Mouse (Mus musculus) megakaryocyte, embryonic 14.5 days (primary cell): ENCODE data around the gene Miox.

Experiments used
- FLI1 ChIP-seq: IDR thresholded peaks from 2 replicates; pipeline ENCODE4 v1.6.1; 2012; ENCODE audit warnings: low read length, inconsistent platforms, mixed read lengths
- GATA1 ChIP-seq: IDR thresholded peaks from 3 replicates; pipeline ENCODE4 v1.6.1; 2012; ENCODE audit warnings: mixed read lengths, low read length, inconsistent platforms, borderline replicate concordance

- no peak for TF ChIP-seq GATA1
- no peak for TF ChIP-seq FLI1
These were observed 40.4 kb upstream of the Miox start for GRCm38 (mm10) chr15:89293778-89294177.
